Mouse (Mus musculus): ENCODE results near the gene Mospd3.

Mospd3 gene

DNA sequence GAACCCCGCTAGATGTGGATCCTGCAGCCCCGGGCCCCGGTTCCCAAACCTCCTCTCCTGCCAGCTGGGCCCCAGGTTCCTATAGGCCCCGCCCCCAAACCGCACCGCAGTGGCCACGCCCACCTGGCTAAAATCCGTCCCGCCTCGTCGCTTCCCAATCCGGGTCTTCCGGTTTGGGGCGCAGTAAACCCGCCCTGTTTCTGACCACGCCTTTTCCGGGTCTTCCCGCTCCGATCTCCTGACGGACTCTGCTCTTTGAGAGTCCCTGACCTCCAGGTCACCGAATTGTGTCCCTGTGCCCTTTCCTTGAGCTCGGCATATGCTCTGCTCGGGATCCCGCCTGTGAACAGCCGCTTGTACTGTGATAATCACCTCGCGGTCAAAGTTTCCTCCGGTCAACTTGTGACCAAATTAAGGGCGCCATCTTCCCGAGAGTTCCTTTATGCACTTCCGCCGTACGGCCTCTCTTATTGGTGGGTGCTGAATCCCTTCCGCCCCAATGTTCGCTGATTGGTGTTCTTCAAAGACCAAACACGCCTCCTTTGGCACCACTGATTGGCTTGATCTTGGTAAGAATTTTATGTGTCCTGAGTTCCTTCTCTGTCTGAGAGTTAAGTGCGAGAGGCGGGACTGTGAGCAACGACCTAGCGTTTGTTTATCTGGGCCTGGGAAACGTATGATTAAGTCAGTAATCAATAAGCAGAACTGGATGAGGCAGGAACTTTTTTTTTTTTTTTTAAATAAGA is at the start of gene Mospd3:
TSS of gene Mospd3 (minus strand) at position 440 of the 746 bp plus-strand sequence.
- no peak for TF ChIP-seq GATA4 (IDR thresholded peaks at IDR 0.05; ENCODE audit: insufficient replicate concordance, low read length)

DNA sequence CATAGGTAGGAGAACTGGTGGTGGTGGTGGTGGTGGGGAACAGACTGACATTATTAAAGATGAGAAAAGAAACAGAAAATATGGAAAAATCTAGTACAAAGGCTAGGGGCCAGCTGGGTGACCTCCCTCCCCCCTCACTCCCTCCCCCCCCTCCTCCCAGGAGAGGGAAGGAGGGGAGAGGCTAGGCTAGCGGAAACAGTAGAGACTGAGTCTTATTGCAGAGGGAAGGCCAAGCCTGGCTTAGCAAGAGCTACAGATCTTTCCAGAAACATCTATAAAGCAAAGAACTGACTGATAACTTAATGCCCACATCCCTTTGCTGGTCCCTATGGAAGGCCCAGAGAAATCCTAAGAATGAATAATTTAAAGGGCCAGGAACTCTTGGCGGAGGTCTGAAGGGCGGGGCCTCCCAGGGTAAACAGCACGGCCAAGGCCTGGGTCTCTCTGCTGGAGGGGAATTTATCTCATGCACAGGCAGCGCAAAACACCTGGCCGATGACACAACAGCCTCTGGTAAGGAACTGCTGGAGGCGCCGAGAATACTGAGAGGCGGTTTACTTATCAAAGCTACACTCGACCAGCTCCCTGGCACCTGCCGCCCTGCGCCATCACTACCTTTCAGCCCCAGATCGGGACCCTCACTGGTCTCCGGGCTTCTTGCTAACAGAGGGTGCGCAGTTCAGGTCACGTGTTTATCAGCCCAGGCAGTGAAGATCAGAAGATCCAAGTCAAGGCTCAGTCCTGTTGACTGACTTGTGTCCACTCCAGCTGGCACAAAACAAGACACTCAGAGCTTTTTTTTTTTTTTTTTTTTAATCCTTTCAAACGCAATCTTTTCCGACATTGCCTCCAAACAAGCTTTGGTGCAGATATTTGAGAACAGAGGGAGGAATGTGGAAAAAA is 49.1 kb upstream of the Mospd3 start:
- TF ChIP-seq GATA4 (IDR thresholded peaks at IDR 0.05; ENCODE audit: insufficient replicate concordance, low read length): no peak

DNA sequence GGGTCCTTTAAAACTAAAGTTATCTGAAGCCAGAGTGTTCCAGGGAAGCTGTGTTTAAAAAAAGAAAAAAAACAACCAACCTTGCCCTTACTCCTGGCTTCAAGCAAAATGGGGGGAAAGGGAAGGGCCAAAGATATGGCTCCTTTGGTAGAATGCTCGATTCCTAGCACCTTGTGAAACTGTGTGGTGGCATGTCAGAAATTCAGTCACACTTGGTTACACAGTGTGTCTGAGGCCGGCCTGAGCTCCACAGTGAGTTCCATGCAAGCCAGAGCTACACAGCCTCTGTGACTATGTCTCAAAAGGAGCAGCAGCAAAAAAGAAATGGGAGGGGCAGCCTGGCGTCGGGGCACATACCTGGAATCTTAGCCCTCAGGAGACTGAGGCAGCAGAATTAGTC is 48.4 kb upstream of the Mospd3 start:
- no peak for TF ChIP-seq GATA4 (IDR thresholded peaks at IDR 0.05; ENCODE audit: insufficient replicate concordance, low read length)

DNA sequence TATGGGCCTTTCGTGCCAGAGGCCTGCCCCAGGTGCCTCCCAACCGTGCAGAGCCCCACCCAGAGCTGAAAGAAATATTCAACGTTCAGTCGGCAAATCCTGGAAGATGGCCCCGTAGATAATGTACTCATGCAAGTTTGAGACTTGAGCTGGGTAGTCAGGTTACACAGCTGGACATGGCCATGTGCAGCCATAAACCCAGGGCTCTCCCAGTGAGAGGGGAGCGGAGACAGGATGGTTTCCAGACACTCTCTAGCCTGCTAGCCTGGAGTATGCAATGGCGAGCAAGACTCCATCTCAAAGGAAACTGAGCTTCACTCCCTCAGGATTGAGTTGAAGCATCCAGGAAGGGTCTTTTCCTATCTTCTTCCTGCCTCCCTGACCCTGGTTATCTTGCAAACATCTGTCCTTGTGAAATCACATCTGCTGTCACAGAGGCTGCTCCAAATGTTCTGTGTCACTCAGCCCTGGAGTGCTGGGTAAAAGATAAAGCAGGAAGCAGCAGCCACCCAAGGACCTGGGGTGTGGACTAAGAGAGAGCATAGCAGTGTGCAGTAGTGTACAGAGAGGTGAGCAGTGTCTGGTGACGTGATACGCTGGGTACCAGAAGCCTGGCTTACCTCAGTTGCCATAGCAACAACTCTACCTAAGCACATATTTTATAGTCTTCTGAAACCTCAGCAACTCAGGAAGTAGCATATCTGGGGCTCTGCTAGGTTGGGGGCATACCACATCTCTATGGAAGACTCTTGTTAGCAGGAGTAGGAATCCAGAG is 47.2 kb upstream of the Mospd3 start:
- no peak for TF ChIP-seq GATA4 (IDR thresholded peaks at IDR 0.05; ENCODE audit: insufficient replicate concordance, low read length)

DNA sequence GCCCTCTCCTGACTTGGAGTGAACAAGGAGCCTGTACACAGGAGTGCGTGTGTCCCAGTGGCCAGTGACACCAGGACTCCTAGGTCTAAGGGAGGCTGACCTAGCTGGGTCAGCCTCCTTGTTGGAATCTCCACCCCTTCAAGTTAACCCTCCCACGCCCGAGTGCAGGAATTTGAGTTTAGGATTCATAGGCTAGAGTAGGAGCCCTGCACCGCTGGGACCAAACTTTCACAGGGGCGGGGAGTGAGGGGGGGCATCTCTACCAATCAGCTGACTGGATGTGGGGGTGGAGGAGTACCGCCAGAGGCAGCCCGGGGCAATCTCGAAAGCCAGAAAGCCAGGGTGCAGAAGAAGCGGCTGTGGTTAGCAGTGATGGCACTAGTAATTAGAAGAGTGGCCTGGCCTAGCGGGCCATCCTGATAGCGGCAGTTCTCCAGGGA is 44.8 kb upstream of the Mospd3 start, which contains the start of gene Irs3:
TSS of gene Irs3 (minus strand) at position 63 of the 440 bp plus-strand sequence.
- no peak for TF ChIP-seq GATA4 (IDR thresholded peaks at IDR 0.05; ENCODE audit: insufficient replicate concordance, low read length)

DNA sequence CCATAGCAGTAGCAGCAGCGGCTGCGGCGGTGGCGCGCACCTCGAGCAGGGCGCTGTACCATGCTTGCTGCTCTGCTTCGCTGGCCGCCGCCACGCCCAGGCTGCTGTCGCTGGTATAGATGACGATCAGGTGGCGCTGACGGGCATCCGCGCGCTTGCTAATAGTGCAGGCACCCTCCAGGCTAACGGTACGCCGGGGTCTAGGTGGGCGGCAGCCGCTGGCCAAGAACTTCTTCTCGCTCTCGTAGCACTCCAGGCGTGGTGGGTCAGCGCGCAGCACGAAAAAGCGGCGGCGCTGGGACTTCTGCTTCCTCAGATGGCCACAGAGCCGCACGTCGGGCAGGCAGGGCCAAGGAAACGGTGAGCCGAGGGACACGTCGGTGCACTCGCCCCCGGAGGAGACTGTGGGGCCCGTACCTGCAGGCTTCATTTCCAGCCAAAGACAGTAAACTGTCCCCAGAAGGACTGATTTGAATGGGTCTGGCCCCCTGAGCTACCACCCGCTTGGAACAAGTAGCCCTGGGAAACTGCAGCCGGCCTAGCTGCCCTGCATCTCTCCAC is 44.3 kb upstream of the Mospd3 start:
- no peak for TF ChIP-seq GATA4 (IDR thresholded peaks at IDR 0.05; ENCODE audit: insufficient replicate concordance, low read length)

DNA sequence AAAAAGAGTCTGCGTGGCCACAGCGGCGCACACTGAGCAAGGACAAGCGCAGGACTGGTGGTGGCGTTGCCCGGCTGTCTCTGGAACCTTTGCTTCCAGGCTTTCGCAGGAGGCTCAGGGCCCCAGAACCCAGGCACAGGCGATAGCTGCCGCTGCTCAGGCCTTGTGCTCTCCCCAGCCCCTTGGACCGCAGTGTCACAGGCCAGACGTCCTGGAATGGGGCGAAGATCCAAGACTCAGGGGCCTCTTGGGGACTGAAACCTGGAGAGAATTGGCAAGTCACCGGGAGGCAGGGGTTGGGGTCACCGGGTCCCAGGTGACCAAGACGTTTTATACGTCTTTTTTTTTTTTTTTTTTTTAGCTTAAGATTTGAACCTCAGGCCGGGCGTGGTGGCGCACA is 43.6 kb upstream of the Mospd3 start:
- TF ChIP-seq GATA4 (IDR thresholded peaks at IDR 0.05; ENCODE audit: insufficient replicate concordance, low read length): no peak

DNA sequence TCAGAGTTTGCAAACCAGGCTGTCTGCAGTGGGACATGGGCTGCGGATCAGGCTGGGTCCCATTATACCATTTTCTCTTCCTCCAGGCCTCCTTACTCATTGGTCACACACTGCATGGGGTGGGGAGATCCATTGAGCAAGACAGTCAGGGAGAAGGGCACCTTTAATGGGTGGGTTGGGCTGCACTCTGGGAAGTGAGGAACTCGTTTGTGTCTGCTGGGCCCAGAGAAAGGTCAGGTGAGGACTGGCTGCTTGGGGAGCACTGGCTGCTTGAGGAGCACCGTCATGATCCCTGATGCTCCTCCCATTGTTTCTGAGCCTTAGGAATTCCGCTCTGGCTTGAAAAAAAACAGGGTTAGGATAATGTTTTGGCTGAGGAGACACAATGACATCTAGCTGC is 42.0 kb upstream of the Mospd3 start:
- no peak for TF ChIP-seq GATA4 (IDR thresholded peaks at IDR 0.05; ENCODE audit: insufficient replicate concordance, low read length)

DNA sequence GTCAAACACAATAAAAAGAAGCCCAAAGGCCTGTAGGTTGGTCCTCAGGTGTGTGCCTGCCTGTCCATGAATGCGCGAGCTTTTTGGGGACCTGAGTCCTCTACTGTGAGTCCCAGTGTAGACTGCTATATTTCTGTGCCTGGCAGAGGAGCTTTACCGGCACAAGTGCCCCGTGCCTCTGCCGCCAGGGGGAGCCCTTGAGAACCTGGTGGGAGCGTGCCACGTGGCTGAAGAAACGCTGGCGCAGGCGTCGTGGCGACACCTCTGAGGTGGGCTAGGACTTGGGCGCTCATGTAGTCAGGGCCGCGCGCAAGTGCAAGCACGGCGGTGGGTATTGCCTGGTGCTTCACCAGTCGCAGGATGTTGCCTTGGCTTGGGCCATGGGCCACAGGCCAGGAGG is 40.2 kb upstream of the Mospd3 start, which contains the start of gene Sap25:
TSS of gene Sap25 (plus strand) at position 281 of the 400 bp plus-strand sequence.
- no peak for TF ChIP-seq GATA4 (IDR thresholded peaks at IDR 0.05; ENCODE audit: insufficient replicate concordance, low read length)

DNA sequence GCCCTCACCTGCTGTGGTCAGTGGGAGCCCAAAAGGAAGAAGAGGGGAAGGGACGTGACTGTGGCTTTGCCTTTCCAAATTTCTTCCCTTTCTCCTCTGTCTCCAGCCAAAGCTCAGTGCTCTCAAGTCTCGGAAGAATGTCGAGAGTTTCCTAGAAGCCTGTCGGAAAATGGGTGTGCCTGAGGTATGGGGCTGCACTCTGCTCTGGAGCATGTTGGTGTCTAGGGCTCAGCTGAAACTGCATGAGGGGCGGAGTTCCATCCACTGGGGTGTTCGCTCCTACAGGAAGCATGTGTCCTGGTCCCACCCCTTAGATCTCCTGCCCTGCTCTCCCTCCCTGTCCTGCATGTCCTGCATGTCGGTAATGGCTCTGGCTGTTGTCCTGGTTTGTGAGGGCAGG is 38.6 kb upstream of the Mospd3 start:
- TF ChIP-seq GATA4 (IDR thresholded peaks at IDR 0.05; ENCODE audit: insufficient replicate concordance, low read length): no peak

DNA sequence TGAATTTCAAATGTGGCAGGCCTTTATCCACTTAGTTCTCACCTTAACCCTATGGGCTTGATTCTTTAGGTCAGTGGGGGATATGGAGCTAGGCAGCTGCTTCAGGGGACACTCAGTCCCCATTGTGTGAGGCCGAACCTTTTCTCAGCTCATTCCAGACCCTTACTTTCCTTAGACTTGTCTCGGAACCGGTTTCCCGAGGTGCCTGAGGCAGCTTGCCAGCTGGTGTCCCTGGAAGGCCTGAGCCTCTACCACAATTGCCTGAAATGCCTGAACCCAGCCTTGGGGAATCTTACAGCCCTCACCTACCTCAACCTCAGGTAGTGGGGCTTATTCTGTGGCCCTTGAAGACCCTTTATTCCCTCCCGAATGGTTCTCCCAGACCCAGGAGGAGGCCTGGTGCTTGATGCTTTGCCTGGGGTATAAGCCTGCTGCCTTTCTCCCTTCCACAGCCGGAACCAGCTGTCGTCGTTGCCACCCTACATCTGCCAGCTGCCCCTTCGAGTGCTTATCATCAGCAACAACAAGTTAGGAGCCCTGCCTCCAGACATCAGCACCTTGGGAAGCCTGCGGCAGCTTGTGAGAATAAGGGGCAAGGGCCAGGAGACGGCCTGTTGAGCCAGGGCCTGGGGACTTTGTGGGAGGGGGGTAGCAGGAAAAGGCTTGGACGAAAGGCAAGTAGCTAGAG is 32.7 kb upstream of the Mospd3 start:
- TF ChIP-seq GATA4 (IDR thresholded peaks at IDR 0.05; ENCODE audit: insufficient replicate concordance, low read length): no peak

DNA sequence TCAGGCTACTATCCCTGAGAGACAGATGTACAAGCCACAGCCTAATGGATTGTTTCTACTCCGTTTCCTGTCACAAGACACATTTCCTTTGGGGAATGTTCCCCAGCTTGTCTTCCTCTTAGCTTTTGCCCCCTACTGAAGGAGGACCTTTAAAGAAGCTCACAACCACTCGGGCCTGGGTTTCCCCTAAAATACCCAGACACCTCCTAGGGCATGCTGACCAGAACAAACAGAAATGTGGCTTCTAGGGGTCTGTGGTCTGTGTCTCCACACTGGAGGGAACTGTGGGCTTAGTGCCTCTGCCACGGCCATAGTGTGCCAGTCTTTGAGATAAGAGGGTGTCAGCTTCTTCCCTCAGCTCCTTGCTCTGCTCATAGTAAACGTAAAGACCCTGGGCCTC is 30.7 kb upstream of the Mospd3 start:
- no peak for TF ChIP-seq GATA4 (IDR thresholded peaks at IDR 0.05; ENCODE audit: insufficient replicate concordance, low read length)

DNA sequence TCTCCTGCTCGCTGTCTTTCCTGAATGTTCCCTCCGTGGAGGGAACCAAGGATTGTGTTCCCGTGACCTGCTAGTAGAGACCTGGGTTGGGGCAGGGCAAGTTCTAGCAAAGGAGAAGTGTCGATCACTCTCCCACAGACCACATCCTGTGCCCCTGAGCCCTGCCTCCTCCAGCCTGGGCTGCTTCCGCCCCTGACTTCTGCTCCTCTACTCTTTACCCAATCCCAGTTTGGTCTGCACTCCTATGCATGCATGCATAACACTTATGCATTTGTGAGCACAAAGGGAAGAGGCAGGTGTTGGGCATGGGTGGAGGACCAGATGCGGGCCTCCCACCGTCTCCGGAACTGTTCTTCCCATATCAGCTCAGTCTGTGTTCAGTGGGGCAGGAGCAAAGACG is 30.3 kb upstream of the Mospd3 start:
- no peak for TF ChIP-seq GATA4 (IDR thresholded peaks at IDR 0.05; ENCODE audit: insufficient replicate concordance, low read length)

DNA sequence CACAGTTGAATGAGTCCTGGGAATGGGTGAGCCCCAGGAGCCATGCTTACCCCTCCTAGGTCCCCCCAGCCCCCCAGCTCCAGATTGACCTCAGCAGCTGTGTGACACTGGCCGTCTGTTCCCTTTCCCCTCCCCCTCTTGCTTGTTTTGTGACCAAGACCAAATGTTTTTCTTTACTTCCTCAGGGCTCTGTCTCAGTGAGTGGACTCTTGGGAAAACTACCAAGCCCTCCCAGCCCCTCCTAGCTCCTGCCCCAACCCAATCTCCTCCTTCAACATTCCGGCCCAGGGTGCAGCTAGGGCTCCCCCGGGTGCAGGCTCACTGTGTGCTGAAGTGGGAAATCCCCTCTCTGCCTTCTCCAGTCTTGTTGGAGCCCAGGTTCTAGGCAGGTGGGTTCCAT is 29.7 kb upstream of the Mospd3 start:
- no peak for TF ChIP-seq GATA4 (IDR thresholded peaks at IDR 0.05; ENCODE audit: insufficient replicate concordance, low read length)
